Mouse (Mus musculus): ENCODE results near the gene Cxcr5. TPM values are rescaled to one million over a fixed set of nuclear protein-coding genes. Genes with fewer than 3 reads are reported as not detected.

Gene Cxcr5
- polyA plus RNA-seq, 1 experiment, result not detected

GRCm38 (mm10) chr9:44532991-44533580, 28.6 kb downstream of the Cxcr5 start:
- 91% methylated on average over 6 of the region's 6 CpGs for WGBS
- no peak for TF ChIP-seq POLR2A (IDR thresholded peaks at IDR 0.05; ENCODE audit: insufficient read depth, low read depth, low read length)
- TF ChIP-seq CTCF (IDR thresholded peaks at IDR 0.05; ENCODE audit: insufficient read depth, low read depth, low read length), result no peak
- Histone ChIP-seq H3K27ac (ENCODE audit: insufficient read depth, low read depth, low read length) (no peak overlapping the region), H3K4me3 (ENCODE audit: insufficient read depth, low read depth, low read length) (no peak overlapping the region), H3K4me1 (ENCODE audit: control insufficient read depth, insufficient read depth, low read length) (no peaks in the 10 kb centered on the region; the same call in 1 of the 2 replicates)

GRCm38 (mm10) chr9:44528340-44528739, 33.3 kb downstream of the Cxcr5 start:
- WGBS, result 87% methylated on average over 8 of the region's 8 CpGs
- no peak overlapping the region for H3K27ac ChIP-seq (ENCODE audit: insufficient read depth, low read depth, low read length)
- H3K4me3 ChIP-seq (ENCODE audit: insufficient read depth, low read depth, low read length), result no peak overlapping the region
- no peaks in the 10 kb centered on the region for H3K4me1 ChIP-seq (ENCODE audit: control insufficient read depth, insufficient read depth, low read length)
- no peak for TF ChIP-seq CTCF (IDR thresholded peaks at IDR 0.05; ENCODE audit: insufficient read depth, low read depth, low read length)
- no peak for TF ChIP-seq POLR2A (IDR thresholded peaks at IDR 0.05; ENCODE audit: insufficient read depth, low read depth, low read length)

- WGBS, result 69% methylated on average over 9 of the region's 9 CpGs
- Histone ChIP-seq H3K27ac (ENCODE audit: insufficient read depth, low read depth, low read length) (no peak overlapping the region), H3K4me1 (ENCODE audit: control insufficient read depth, insufficient read depth, low read length) (no peaks in the 10 kb centered on the region), H3K4me3 (ENCODE audit: insufficient read depth, low read depth, low read length) (no peak overlapping the region)
- TF ChIP-seq CTCF (IDR thresholded peaks at IDR 0.05; ENCODE audit: insufficient read depth, low read depth, low read length), result no peak
- no peak for TF ChIP-seq POLR2A (IDR thresholded peaks at IDR 0.05; ENCODE audit: insufficient read depth, low read depth, low read length)
Observed at GRCm38 (mm10) chr9:44526337-44527112, 35.2 kb downstream of the Cxcr5 start.

- TF ChIP-seq CTCF (IDR thresholded peaks at IDR 0.05; ENCODE audit: insufficient read depth, low read depth, low read length), result no peak
- TF ChIP-seq POLR2A (IDR thresholded peaks at IDR 0.05; ENCODE audit: insufficient read depth, low read depth, low read length), result no peak
- Histone ChIP-seq H3K27ac (ENCODE audit: insufficient read depth, low read depth, low read length) (no peak overlapping the region), H3K4me3 (ENCODE audit: insufficient read depth, low read depth, low read length) (no peak overlapping the region), H3K4me1 (ENCODE audit: control insufficient read depth, insufficient read depth, low read length) (no peaks in the 10 kb centered on the region)
- 92% methylated on average over 8 of the region's 8 CpGs for WGBS
Observed at GRCm38 (mm10) chr9:44525589-44525988, 36.1 kb downstream of the Cxcr5 start.

- Histone ChIP-seq H3K4me3 (ENCODE audit: insufficient read depth, low read depth, low read length) (no peak overlapping the region), H3K27ac (ENCODE audit: insufficient read depth, low read depth, low read length) (no peak overlapping the region), H3K4me1 (ENCODE audit: control insufficient read depth, insufficient read depth, low read length) (no peaks in the 10 kb centered on the region)
- 90% methylated on average over 3 of the region's 3 CpGs for WGBS
- no peak for TF ChIP-seq CTCF (IDR thresholded peaks at IDR 0.05; ENCODE audit: insufficient read depth, low read depth, low read length)
- TF ChIP-seq POLR2A (IDR thresholded peaks at IDR 0.05; ENCODE audit: insufficient read depth, low read depth, low read length), result no peak
Observed at GRCm38 (mm10) chr9:44525001-44525400, 36.7 kb downstream of the Cxcr5 start.

DNA sequence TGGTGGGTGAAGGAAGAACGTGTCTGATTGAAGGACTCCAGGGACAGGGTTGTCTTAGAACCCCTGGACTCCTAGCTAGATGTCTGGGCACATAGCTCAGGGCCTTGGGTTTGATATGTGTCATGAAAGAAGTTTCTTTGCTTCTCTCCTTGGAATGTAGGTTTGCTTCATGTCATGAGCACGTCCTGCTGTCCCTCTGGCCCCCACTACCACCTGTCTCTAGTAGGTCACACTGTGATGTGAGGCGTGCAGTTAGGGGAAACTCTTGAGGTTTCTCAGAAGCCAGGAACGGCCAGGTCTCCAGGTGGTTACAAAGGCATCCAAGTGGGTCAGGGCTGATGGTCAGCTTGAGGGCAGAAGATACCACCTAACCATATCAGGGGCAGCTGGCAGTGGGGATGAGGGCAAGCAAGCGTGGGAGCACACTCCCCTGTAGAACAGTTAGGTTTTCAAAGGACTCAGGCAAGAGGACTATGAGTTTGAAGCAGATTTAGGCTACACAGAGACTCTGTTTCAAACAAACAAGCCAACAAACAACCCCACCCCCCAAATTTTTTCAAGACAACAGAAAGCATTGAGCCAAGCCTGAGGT, 37.3 kb downstream of the Cxcr5 start:
- TF ChIP-seq CTCF (IDR thresholded peaks at IDR 0.05; ENCODE audit: insufficient read depth, low read depth, low read length) (no peak), POLR2A (IDR thresholded peaks at IDR 0.05; ENCODE audit: insufficient read depth, low read depth, low read length) (no peak)
- Histone ChIP-seq H3K4me3 (ENCODE audit: insufficient read depth, low read depth, low read length) (no peak overlapping the region), H3K27ac (ENCODE audit: insufficient read depth, low read depth, low read length) (no peak overlapping the region), H3K4me1 (ENCODE audit: control insufficient read depth, insufficient read depth, low read length) (no peaks in the 10 kb centered on the region)
- 83% methylated on average over 5 of the region's 5 CpGs for WGBS

DNA sequence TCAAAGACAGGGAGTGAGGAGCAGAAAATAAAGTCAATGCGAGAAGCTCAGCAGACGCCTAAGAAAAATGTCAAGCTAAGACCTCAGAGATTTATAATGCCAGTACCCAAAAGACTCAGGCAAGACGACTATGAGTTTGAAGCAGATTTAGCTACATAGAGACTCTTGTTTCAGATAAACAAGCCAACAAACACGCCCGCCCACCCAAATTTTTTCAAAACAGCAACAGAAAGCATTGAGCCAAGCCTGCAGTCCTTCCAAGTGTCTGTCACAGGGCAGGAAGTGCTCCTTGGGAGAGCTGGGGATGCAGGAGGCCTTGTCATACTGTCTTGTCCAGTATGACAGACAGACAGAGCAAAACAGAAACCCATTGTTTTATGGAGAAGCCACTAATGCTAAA, 38.0 kb downstream of the Cxcr5 start:
- no peak overlapping the region for H3K27ac ChIP-seq (ENCODE audit: insufficient read depth, low read depth, low read length)
- 56% methylated on average over 5 of the region's 5 CpGs for WGBS
- TF ChIP-seq POLR2A (IDR thresholded peaks at IDR 0.05; ENCODE audit: insufficient read depth, low read depth, low read length), result no peak
- TF ChIP-seq CTCF (IDR thresholded peaks at IDR 0.05; ENCODE audit: insufficient read depth, low read depth, low read length), result no peak
- H3K4me1 ChIP-seq (ENCODE audit: control insufficient read depth, insufficient read depth, low read length), result no peaks in the 10 kb centered on the region
- no peak overlapping the region for H3K4me3 ChIP-seq (ENCODE audit: insufficient read depth, low read depth, low read length)

GRCm38 (mm10) chr9:44521927-44522326, 39.8 kb downstream of the Cxcr5 start:
- 85% methylated on average over 10 of the region's 10 CpGs for WGBS
- H3K4me1 ChIP-seq (ENCODE audit: control insufficient read depth, insufficient read depth, low read length), result peaks cover 9% of the 10 kb centered on the region
- no peak for TF ChIP-seq POLR2A (IDR thresholded peaks at IDR 0.05; ENCODE audit: insufficient read depth, low read depth, low read length)
- no peak for TF ChIP-seq CTCF (IDR thresholded peaks at IDR 0.05; ENCODE audit: insufficient read depth, low read depth, low read length)
- H3K4me3 ChIP-seq (ENCODE audit: insufficient read depth, low read depth, low read length), result no peak overlapping the region
- H3K27ac ChIP-seq (ENCODE audit: insufficient read depth, low read depth, low read length), result no peak overlapping the region

- no peak overlapping the region for H3K4me3 ChIP-seq (ENCODE audit: insufficient read depth, low read depth, low read length)
- peaks cover 13% of the 10 kb centered on the region for H3K4me1 ChIP-seq (ENCODE audit: control insufficient read depth, insufficient read depth, low read length)
- TF ChIP-seq CTCF (IDR thresholded peaks at IDR 0.05; ENCODE audit: insufficient read depth, low read depth, low read length), result no peak
- no peak for TF ChIP-seq POLR2A (IDR thresholded peaks at IDR 0.05; ENCODE audit: insufficient read depth, low read depth, low read length)
- WGBS, result 43% methylated on average over 7 of the region's 7 CpGs
- H3K27ac ChIP-seq (ENCODE audit: insufficient read depth, low read depth, low read length), result no peak overlapping the region
Observed at GRCm38 (mm10) chr9:44518068-44518467, 43.6 kb downstream of the Cxcr5 start.

Data from olfactory bulb, adult 2 months (tissue).